Mouse (Mus musculus) embryonic fibroblast, embryonic 13.5 days (primary cell): ENCODE measurements around the gene Ttc9.

Source experiments
- CTCF ChIP-seq: IDR thresholded peaks from 2 replicates; pipeline ENCODE4 v1.5.1; 2011; ENCODE audit warnings: mild to moderate bottlenecking, control low read depth, low read length, moderate library complexity, borderline replicate concordance; ENCODE audit not compliant: insufficient read depth
- POLR2A ChIP-seq: IDR thresholded peaks from 2 replicates; pipeline ENCODE4 v1.6.1; 2011; ENCODE audit warnings: low read depth, mild to moderate bottlenecking, control low read depth, low read length, moderate library complexity

DNA sequence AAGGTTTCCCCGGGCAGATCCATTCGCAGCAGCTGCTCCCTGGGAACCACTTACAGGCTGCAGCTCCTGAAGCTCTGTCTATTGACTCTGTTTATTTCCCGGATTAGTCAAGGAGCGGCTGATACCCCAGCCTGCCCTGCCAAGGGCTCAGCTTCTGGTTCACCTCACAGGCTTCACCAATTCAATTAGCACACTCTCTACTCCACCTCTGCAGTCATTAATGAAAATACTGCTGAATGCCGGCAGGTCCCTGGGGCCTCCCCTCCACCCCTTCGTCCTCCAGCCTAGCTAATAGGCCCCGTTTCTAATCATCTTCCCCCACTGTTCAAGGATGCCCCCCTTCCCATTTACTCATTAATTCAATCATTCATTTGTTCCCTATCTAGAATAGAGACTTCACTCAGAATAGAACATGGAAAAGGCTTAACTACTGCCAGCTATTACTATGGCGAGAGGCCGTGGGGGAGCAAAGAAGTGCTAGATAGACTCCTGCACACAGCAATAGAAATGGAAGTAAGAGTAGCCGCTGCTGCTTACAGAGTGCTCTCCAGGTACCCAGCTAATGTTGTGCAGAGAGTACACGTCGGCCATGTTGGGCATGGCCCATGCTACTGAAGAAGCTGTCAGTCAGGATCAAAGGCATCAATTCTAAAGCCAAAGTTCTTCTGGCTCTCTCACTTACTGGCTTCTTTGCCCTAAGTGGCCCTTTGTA is 55.5 kb downstream of the Ttc9 start:
- TF ChIP-seq POLR2A (no peak), CTCF (no peak)
